Mouse (Mus musculus) layer of hippocampus, adult 8-10 months (tissue): ENCODE measurements around the gene Mapk8ip1. TPM values are rescaled to one million over a fixed set of nuclear protein-coding genes. Genes with fewer than 3 reads are reported as not detected.
A peak's percentile ranks its signal among the peaks of the same experiment; 100 is the strongest.
"Not testable (repeated sequence)": the region's sequence is repeated elsewhere in the genome, so short reads cannot be mapped to it uniquely, and the experiment has no call there.

Source experiments
- DNase-seq, 2 experiments: peaks; one replicate each; pipeline ENCODE4 v3.0.0; 2022; ENCODE audit warnings: low spot score in 2 of 2
- total RNA-seq, 4 experiments: library from RNA; stranded (reverse); gene quantifications; 2 replicates each; pipeline ENCODE4 v1.2.4; 2022

Gene Mapk8ip1
- total RNA-seq, 4 experiments from 2014 or later: 287 to 306 (median 298) TPM

- DNase-seq: no peak
Measured at GRCm38 (mm10) chr2:92425366-92425765, 24.3 kb upstream of the Mapk8ip1 start.

- peak in 1 of 2 experiments; percentile 78 for DNase-seq
Measured at GRCm38 (mm10) chr2:92424462-92425308, 23.6 kb upstream of the Mapk8ip1 start.

- peak; percentile 87 to 92 for DNase-seq
Measured at GRCm38 (mm10) chr2:92423702-92424461, 22.8 kb upstream of the Mapk8ip1 start.

- DNase-seq: no peak
Measured at GRCm38 (mm10) chr2:92423156-92423555, 22.1 kb upstream of the Mapk8ip1 start.

DNA sequence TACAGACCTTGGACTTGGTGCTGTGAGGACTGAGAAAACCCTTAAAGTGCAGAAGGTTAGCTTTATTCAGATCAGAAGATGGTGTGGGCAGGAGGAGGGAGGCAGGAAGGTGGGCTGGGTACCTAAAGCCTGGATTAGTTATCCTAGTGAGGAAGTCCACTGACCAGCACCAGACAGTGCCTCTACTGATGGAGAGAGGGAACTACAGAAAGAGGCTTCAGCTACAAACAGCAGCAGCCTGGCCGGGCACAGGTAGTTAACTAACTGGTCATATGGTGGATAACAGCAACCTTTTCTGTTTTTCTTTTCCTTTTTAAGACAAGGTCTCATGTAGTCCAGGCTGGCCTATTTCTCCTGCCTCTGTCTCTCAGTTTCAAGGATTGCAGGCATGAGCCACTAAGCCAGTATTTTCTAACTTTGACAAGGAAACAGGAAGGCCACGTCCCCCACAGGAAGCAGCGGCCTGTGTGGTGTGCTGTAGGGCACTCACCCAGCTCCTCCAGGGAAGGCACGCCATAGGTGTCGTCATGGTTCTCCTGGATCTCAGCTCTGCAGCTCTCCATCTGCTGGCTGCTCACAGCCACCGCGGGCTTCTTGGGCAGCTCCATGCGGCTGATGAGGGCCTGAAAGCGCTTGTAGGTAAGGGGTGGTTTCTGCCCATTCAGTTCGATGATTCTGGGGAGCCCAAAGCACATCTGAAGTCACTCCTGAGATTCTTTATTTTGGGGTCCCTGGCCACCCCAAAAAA lies 21.5 kb upstream of the Mapk8ip1 start:
- no peak for DNase-seq

DNA sequence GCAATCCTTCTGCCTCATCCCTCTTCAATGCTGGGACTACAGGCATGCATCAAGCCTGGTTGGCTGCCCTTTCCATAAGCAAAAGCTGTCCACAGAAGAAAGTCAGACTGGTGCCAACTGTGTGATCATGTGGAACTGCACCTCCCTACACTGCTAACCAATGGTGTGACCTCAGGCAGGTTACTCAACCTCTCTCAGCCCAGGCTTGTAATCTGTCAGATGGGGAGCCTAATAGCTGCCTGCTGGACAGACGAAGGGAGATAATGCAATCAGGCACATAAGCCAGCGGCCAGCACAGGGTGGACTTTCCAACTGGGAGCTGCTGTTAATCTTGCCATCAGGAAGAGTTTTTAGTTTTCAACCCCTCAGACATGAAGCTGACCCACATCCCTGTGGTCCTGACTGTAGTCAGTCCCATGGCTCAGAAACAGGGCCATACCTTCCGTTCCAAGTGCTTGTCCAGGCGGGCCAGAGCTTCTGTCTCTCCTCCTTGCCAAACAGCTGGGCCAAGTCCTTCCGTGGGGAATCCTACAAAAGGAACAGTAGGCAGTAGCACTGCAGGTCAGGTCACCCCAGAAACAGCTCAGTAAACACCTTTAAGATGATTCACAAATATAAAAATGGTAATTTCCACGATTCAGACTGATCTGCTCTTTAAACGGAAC lies 20.8 kb upstream of the Mapk8ip1 start:
- no peak for DNase-seq

DNA sequence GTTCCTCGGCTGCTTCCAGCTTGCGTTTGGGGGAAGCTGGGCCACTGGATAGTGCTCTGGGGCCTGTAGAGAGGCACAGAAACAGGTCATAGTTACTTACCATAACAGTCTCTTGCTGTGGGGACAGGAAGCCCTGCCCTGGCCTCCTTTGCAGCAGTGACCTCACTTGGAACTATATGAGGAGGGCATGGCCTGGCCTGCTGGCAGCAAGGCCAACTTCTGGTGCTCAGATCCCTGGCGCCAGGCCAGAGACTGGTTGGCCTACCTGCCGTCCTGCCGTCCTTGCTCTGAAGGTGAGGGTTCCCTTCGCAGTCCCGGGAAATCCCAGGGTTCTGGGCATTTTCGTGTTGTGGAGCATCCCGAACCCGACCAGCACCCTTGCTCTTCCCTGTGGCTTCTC lies 10.6 kb upstream of the Mapk8ip1 start:
- no peak for DNase-seq

DNA sequence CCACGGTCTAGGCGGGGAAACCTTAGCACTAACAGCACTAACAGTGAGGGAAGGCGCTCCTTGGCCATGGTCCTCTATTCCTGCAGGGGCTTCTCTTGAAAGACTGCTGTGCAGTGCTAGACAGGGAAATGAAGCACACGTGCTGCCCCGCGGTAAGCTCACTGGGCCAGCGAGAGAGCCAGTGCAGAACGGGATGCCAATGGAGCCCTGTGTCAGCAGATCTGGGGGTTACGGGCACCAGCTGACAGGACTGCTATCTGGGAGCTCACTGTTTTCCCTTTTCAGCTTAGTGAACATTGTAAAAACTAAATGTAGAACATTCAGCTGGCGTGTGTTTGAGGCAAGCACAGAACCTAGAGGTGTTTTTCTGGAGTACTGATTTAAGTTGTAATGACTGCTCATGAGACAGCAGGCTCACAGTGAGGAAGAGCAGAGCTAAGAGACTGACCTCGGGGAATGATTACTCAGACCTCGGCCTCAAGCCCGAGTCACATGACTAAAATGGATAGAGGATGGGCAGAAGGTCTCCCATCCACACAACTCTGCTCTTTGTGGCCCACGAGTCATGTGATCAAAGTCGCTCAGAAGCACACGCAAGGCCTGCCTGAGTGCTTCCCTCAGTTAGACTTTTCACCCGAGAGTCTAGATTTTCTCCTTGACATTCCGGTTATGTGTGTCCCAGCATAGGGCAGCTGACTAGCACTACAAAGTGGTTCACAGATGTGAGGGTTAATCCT lies 7.4 kb upstream of the Mapk8ip1 start:
- DNase-seq: no peak

- DNase-seq: no peak
Measured at GRCm38 (mm10) chr2:92405687-92406086, 4.6 kb upstream of the Mapk8ip1 start.

DNA sequence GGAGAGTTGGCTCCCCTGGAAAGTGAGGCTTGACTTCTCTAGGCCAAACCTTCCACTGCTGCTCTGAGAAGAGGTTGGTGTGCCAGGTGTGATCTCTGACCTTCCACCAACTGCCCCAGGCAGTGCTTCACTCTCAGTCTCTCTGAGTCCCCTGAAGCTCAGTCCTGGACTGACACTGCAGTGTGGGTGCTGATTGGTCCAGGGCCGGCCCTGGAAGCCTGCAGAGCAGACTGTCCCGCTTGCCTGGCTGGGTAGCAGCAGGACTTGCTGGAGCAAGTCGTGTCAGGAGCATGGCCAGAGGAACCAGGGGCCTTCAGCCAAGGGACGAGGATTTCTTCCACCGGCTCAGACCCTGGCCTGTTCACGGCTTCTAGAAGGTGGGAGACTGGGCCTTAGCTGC lies 3.7 kb upstream of the Mapk8ip1 start:
- DNase-seq: no peak

DNA sequence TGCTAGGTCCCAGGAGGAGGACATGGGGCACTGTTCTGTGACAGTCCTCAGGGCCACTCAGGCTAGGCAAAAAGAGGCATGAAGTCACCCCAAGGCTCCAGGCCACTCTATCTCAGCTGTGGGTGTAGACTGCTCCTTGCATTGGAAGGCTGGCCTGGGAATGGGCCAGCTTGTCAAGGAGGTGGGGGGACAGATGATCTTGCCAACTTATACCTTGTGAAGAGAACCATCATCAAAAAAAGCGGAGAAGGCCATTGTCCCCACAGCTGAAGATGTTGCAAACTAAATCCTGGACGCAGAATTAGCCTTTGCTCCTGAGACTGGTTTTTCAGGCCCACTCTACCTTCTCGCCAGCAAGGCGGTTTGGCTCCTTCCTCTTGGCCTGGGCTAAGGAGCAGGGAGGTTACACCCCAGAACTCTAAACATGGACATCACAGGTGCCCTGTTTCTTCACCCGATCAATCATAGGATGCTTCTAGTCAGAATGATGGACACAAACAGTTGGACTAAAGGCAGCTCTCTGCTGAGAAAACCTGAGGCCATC lies 2.8 kb upstream of the Mapk8ip1 start:
- DNase-seq: no peak

- DNase-seq: no peak
Measured at GRCm38 (mm10) chr2:92402591-92403326, 1.7 kb upstream of the Mapk8ip1 start.

- no peak for DNase-seq
Measured at GRCm38 (mm10) chr2:92400682-92401081, 381 bp downstream of the Mapk8ip1 start.

DNA sequence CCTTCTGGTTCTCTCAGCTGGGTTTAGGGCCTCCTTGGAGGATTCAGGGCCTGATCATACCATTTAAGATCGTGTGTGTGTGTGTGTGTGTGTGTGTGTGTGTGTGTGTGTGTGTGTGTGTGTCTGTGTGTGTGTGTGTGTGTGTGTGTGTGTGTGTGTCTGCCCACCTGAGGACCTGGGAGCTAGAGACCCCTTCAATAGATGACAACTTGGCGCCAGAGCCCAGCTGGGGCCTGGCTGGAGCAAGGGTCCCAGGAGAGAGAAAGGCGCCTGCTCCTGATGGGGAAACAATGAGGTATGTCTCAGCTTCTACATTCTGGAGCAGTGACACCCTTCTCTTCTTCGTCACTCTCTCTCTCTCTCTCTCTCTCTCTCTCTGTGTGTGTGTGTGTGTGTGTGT lies 1.2 kb downstream of the Mapk8ip1 start:
- DNase-seq: not testable (repeated sequence)

DNA sequence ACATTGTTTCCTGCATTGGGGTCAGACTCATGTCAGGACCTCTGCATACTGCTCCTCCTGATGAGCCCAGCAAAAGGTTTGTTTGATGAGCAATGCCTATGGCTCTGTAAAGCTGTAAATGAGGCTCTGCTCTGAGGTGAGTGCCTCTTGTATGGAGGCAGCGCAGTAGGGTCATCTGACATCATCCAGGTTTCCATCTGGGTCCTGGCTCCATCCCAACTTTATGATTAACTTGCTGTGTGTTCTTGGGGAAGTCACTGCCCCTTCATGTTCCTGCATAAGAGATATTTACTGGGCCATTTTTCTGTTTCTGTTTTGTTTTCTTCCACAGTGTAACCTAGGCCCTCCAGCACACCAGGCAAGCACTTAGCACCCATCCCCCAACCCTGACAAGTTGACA lies 3.6 kb downstream of the Mapk8ip1 start:
- DNase-seq: no peak

GRCm38 (mm10) chr2:92395535-92395934 lies 5.5 kb downstream of the Mapk8ip1 start:
- DNase-seq: no peak

DNA sequence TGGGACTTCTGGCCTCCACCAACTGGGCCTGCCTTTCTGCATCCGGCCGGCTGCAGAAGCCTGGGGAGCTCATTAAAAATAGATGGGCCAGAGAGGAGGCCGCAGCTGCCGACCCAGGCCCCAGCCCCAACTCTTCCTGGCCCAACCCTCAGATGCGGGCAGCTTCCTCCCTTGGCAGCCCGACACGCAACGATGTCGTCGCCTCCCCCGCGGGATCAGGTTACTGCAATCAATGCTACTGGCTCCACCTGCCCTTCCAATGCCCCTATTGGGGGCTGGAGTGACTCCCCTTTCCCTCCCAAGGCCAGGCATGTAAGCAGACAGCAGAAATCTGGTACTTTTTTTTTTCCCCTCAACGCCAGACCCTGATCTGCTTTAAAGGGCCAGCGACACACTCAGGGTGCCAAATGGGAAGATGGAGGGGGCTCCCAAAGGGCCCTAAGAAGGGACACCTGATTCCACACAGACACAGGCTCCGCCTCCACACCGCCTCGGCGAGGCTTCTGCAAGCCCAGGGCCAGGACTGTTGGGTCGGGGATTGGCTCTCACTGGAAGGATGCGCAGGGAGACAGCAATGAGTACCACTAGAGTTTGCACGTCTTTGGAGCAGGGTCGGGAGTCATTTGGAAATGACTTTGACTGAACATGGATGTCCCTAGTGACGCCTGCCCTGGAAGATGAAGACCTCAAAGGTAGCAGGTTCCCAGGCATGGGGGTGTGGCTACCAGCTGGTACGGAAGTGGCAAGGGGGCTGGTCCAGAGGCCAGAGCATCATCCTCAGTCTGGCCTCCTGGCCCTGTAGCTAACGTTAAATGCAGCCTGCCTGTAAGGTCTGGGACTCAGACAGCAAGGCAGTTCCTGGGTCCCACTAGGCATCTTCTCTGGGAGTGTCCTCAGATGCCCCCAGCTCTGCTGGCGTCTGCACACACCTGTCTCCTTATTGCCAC lies 8.5 kb downstream of the Mapk8ip1 start:
- no peak for DNase-seq

GRCm38 (mm10) chr2:92391703-92392317 lies 9.3 kb downstream of the Mapk8ip1 start:
- DNase-seq: no peak
